Mouse (Mus musculus) cerebellum, adult 2 months (tissue): ENCODE measurements at regions not wholly inside any gene's neighbourhood (a gene's known extent, or its start where the extent isn't known, plus 50 kb on each side); places are given as distances from the start of the nearest gene placed in this dataset.

Experiments
- DNase-seq, 2 experiments: peaks; one replicate each; pipeline ENCODE4 v3.0.0; 2021
- H3K27ac ChIP-seq: fragments of 200-500 bp; 2 replicates; pipeline ENCODE4 v1.5.1; 2012; ENCODE audit warnings: low read length, control low read depth, inconsistent platforms; ENCODE audit not compliant: insufficient read depth
- H3K27me3 ChIP-seq: fragments of 200-500 bp; 2 replicates; pipeline ENCODE4 v1.6.1; 2012; ENCODE audit warnings: inconsistent platforms, mild to moderate bottlenecking, low read length, moderate library complexity; ENCODE audit not compliant: control insufficient read depth, insufficient read depth
- H3K4me1 ChIP-seq: fragments of 200-500 bp; 2 replicates; pipeline ENCODE4 v1.6.1; 2011; ENCODE audit warnings: low read length; ENCODE audit not compliant: control insufficient read depth, insufficient read depth
- H3K4me3 ChIP-seq: fragments of 200-500 bp; replicated peaks from 2 replicates; pipeline ENCODE3; 2011; ENCODE audit warnings: mild to moderate bottlenecking, low read depth, low read length, control low read depth; ENCODE audit not compliant: insufficient read depth
- CTCF ChIP-seq: fragments of 200-500 bp; IDR thresholded peaks from 2 replicates; pipeline ENCODE4 v1.5.1; 2011; ENCODE audit warnings: low read depth, mild to moderate bottlenecking, control low read depth, low read length, moderate library complexity, borderline replicate concordance; ENCODE audit not compliant: insufficient read depth
- POLR2A ChIP-seq: fragments of 200-500 bp; IDR thresholded peaks from 2 replicates; pipeline ENCODE4 v1.6.1; 2011; ENCODE audit warnings: low read length, control low read depth, borderline replicate concordance; ENCODE audit not compliant: insufficient read depth
- WGBS: fragments of 180-500 bp; shearing (Covaris S2); methylation state at CpG from one replicate; pipeline ENCODE4 v1.1.7; 2018; 5-methylcytosine and 5-hydroxymethylcytosine counted together

DNA sequence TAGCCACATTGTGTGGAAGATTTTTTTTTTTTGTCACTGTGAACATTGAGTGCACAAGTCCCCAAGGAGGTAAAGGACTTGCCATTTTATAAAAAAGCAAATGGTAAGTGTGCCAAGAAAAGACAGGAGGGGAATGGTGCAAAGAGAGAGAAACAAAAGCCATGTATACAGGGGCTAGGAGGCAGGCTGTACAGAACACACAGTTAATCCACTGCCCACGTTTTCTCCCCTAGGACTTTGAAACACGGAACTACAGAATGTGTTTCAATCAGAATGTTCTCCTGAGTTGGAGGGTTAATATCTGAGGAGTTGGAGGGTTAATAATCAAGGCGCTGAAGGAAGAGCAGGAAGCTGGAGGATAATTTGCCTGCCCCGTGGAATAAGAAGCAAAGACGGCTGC, 165.4 kb upstream of the Pbx1 start:
- Histone ChIP-seq H3K4me3 (no peak overlapping the region), H3K27me3 (no peaks in the 10 kb centered on the region), H3K4me1 (no peaks in the 10 kb centered on the region), H3K27ac (no peak overlapping the region)
- WGBS = 6% methylated on average over 5 of the region's 5 CpGs
- DNase-seq = no peak
- TF ChIP-seq CTCF = no peak
- TF ChIP-seq POLR2A = no peak

DNA sequence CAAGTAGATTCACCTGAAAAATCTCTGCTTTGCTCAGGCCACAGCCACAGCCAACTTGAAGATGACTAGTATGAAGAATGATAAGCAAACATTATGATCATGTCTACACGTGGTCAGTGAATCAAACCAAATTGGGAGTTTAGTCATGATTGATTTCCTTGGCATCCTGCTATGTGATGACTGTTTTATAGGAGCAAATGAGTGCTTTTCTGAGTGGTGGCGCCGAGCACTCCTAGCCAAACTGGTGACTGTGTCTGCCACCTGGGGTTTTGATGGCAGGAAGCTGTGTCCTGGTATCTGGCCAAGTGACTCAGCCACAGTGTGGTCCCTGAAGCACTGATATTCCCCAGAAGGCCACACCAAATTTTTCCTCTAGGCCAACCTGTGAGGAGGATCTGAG, 152.1 kb upstream of the Pbx1 start:
- Histone ChIP-seq H3K4me3 (no peak overlapping the region), H3K27ac (no peak overlapping the region), H3K4me1 (no peaks in the 10 kb centered on the region), H3K27me3 (no peaks in the 10 kb centered on the region)
- TF ChIP-seq POLR2A (no peak), CTCF (no peak)
- DNase-seq = peak; percentile 9 to 41
- 10% methylated on average over 3 of the region's 3 CpGs for WGBS

DNA sequence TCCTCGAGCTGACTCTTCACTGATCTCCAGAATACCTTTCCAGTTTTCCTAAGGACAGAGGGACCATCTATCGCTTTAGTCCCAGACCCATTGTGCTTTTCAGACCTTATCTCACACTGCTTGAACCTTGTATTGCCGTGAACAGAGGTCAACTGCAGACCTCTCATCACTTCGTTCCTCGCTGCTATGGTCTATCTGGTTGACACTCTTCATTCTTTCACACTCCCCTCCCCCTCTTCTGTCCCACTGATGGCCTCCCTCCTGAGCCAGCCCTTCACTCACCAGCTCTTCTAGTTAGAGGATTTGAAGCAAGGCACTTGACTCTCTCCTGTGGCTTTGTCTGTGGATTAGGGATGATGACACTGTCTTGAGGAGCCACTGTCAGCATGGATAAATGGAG, 150.4 kb upstream of the Pbx1 start:
- 83% methylated on average over 5 of the region's 5 CpGs for WGBS
- H3K4me1 ChIP-seq = no peaks in the 10 kb centered on the region
- no peak for TF ChIP-seq CTCF
- no peak for TF ChIP-seq POLR2A
- DNase-seq = no peak
- no peaks in the 10 kb centered on the region for H3K27me3 ChIP-seq
- H3K27ac ChIP-seq = no peak overlapping the region
- H3K4me3 ChIP-seq = no peak overlapping the region

DNA sequence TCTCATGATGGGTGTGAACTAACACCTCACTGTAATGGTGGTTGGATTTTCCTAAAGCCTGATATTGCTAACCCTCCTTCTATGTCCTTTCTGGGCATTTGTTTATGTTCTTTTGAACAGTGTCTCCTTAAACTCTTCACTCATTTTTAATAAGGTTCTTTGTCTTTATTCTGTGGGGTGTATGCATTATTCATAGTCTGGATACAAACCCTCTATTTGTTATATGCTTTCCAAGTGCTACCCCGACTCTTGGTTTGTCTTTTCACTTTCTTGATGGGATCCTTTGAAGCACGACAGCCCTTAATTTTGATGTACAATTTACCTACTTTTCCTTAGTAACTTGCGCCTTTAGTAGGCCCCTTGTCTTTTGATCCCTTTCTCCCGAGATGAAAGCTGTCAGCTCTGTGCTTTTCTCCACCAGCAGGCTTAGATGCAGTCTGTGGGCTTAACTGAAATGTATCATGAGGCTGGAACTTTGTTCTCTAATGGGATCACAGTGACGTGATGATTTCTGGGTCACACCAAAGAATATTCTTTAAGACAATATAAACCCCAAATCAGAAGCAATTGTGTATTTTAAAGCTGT, 138.0 kb upstream of the Pbx1 start:
- no peaks in the 10 kb centered on the region for H3K4me1 ChIP-seq
- H3K27ac ChIP-seq = no peak overlapping the region
- no peak overlapping the region for H3K4me3 ChIP-seq
- no peak for DNase-seq
- TF ChIP-seq POLR2A (no peak), CTCF (no peak)
- 38% methylated on average over 5 of the region's 5 CpGs for WGBS
- no peaks in the 10 kb centered on the region for H3K27me3 ChIP-seq

DNA sequence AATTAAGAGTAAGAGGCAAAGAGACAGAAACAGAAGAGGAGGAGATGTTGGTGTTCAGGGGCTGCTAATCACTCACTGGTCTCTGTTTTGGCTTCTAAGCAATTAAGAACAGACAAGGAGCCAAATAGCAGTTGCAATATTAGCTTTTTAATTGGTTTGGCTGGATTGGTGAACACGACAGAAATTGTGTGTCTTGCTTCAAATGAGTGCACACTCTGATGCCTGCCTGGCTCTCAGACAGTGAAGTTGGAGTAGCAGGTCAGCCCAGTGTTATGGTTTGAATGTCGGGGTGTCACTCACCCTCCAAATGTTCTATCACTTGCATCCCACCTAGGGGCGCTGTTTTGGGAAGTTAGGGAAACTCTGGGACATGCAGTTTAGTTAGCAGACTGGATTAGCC, 120.3 kb upstream of the Pbx1 start:
- 52% methylated on average over 3 of the region's 3 CpGs for WGBS
- H3K27ac ChIP-seq = no peak overlapping the region
- H3K27me3 ChIP-seq = no peaks in the 10 kb centered on the region; the same call in 1 of the 2 replicates
- DNase-seq = no peak
- no peaks in the 10 kb centered on the region for H3K4me1 ChIP-seq
- H3K4me3 ChIP-seq = no peak overlapping the region
- TF ChIP-seq POLR2A = no peak
- TF ChIP-seq CTCF = no peak

DNA sequence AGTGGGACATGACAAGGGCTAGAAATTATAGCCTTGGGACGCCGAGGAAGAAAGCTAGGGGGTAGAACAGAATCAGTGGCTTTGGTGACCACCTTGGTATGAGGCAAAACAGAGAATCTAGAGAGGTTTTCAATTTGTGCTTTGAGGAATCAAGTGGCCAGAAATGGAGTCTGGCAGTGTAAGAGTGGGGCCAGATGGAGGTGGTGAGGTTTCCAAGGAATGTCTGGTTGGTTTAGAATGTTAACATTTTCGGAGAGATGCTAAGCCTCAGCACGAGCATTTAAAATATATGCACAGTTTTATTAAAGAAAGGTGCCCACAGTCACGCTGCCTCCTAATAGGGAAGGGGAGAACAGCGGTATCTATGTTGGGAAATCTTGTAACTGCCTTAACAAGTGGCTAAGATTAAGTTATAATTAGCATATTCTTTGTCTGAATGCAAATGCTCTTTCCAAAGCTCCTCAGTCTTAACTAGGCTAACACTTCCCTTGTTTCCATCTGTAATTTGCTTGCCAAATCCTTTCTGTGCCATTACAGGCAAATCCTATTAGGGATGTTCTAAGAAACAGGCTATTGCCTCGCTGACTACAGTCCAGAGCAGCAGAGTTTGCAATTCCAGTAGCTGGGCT, 117.9 kb upstream of the Pbx1 start:
- H3K27me3 ChIP-seq = no peaks in the 10 kb centered on the region; the same call in 1 of the 2 replicates
- 22% methylated on average over 7 of the region's 7 CpGs for WGBS
- no peak for DNase-seq
- no peak overlapping the region for H3K4me3 ChIP-seq
- TF ChIP-seq CTCF (no peak), POLR2A (no peak)
- no peak overlapping the region for H3K27ac ChIP-seq
- no peaks in the 10 kb centered on the region for H3K4me1 ChIP-seq

DNA sequence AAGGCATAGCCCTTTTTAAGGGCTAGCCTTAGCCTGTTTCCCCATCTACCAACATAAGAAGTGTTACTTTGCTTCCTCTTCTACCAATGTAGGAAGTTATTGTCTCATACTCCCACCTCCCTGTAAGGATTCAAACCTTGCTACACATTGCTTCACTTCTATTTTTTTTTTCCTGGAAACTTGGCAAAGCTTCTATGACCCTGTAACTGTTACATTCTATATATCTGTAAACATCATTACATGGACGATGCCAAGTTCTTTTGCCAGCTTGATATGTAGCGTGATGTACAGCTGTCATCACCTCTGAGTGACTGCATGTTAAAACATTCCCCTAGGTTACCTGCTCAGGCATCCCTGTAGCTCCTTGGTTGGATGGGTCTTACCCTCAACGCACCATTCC, 114.1 kb upstream of the Pbx1 start:
- 94% methylated on average over 3 of the region's 3 CpGs for WGBS
- no peak overlapping the region for H3K27ac ChIP-seq

DNA sequence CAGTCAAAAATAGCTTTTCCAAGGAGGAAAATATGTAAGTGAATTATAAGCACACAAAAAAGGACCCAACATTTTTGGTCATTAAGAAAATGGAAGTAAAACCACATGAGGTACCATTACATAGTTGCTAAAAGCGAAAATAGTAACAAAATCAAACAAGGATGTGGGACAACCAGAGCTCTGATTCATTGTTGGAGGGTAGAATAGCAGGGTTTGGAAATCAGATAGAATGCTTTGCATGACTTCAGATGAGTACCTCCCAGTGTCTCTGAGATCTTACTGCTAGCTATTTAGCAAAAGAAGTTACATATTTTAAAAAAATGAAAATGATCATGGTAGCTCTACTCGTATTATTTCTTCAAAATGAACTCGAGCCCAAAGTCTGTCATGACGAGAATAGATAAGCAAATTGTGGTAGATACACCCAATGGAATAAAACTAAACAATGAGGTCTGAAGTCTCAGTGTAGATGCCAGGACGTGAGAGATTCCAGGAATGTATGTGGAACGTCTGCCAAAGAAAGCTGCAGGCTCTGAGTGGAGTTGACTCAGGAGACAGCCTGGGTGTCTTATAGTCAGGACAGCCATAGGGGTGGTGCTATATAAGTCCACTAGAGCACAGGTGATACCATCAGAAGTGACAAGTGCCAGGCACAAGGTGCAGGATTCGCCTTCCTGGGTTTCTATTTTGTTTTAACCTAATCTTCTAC, 113.2 kb upstream of the Pbx1 start:
- no peak overlapping the region for H3K4me3 ChIP-seq
- no peak for DNase-seq
- H3K27me3 ChIP-seq = no peaks in the 10 kb centered on the region
- no peak for TF ChIP-seq POLR2A
- no peak for TF ChIP-seq CTCF
- no peaks in the 10 kb centered on the region for H3K4me1 ChIP-seq
- WGBS = 67% methylated on average over 7 of the region's 7 CpGs
- no peak overlapping the region for H3K27ac ChIP-seq

More for the DNA sequence above, 114.1 kb upstream of the Pbx1 start:
- H3K4me1 ChIP-seq = no peaks in the 10 kb centered on the region
- H3K4me3 ChIP-seq = no peak overlapping the region
- no peaks in the 10 kb centered on the region; the same call in 1 of the 2 replicates for H3K27me3 ChIP-seq
- TF ChIP-seq POLR2A = no peak
- no peak for TF ChIP-seq CTCF
- no peak for DNase-seq
